ENCODE assay signal across 9 mouse cellular contexts in the genomic region with DNA sequence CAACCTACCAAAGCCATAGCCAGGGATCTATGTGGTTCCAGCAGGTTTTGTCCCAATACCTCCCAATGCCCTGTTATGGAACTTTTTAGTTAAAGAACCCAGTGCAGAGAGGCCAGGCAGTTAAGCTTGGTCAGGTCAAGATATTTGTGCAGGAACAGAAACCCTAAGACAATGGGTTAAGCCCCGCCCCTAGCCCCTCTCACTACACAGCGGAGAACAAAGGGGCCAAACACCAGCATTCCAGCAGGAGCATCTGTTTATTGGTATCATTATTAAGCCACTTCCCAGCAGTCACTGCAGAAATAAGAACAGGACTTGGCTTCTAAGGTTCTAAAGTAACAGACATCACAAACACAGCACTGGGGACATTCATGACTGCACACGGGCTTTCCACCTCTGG. TPM values are rescaled to one million over a fixed set of nuclear protein-coding genes. Genes with fewer than 3 reads are reported as not detected.
DNase-seq lines count a peak whose midpoint lies in the region; ATAC-seq and TF ChIP-seq lines count a peak whose summit lies in the region.
"Had no signal": no experiment of that assay in that cellular context is flagged by ENCODE, and none has a peak within 500 bp of the region (broad histone marks: within the 10 kb centered on the region; RNA-seq: fewer than 3 reads in every experiment).

No protein-coding gene starts in this region.

- H3K36me3 ChIP-seq in liver, adult 2 months (ENCODE audit: control insufficient read depth, insufficient read depth, low read length) = peaks cover 3% of the 10 kb centered on the region
- no peaks in the 10 kb centered on the region for H3K36me3 ChIP-seq in embryonic facial prominence, embryonic 14.5 days (ENCODE audit: control insufficient read depth, insufficient read depth, low read length)
- H3K36me3 ChIP-seq in intestine, postnatal 0 days (ENCODE audit: control insufficient read depth, insufficient read depth) = no peaks in the 10 kb centered on the region
- no peaks in the 10 kb centered on the region for H3K36me3 ChIP-seq in neural tube, embryonic 14.5 days (ENCODE audit: control insufficient read depth, insufficient read depth, low read length)

- TF ChIP-seq CTCF in liver, adult 2 months (IDR thresholded peaks at IDR 0.05; ENCODE audit: low read depth, low read length) = no peak
- TF ChIP-seq CTCF in intestine, postnatal 0 days (IDR thresholded peaks at IDR 0.05; ENCODE audit: low read depth) = no peak
- TF ChIP-seq CTCF in layer of hippocampus, adult 2 months (conservative IDR thresholded peaks at IDR 0.05) = no peak

- no peak for TF ChIP-seq POLR2A in liver, adult 2 months (IDR thresholded peaks at IDR 0.05; ENCODE audit: extremely low read depth, insufficient read depth, low read length)

- H3K27me3 ChIP-seq in liver, adult 2 months (ENCODE audit: control insufficient read depth, insufficient read depth, low read length) = no peaks in the 10 kb centered on the region
- no peaks in the 10 kb centered on the region for H3K27me3 ChIP-seq in embryonic facial prominence, embryonic 14.5 days (replicated peaks; ENCODE audit: control insufficient read depth, insufficient read depth, low read length)
- no peaks in the 10 kb centered on the region for H3K27me3 ChIP-seq in intestine, postnatal 0 days (replicated peaks; ENCODE audit: control insufficient read depth, insufficient read depth, low read length)
- no peaks in the 10 kb centered on the region for H3K27me3 ChIP-seq in neural tube, embryonic 14.5 days (ENCODE audit: control insufficient read depth, insufficient read depth, low read length)

- H3K27ac ChIP-seq in liver, adult 2 months (replicated peaks; ENCODE audit: insufficient read depth, low read depth, low read length) = peak overlapping the region; percentile 90
- 0 out of 2 replicates have a peak overlapping the region, but pooled peaks have one; percentile 9 for H3K27ac ChIP-seq in embryonic facial prominence, embryonic 14.5 days (replicated peaks; ENCODE audit: low read depth, low read length)
- H3K27ac ChIP-seq in intestine, postnatal 0 days (ENCODE audit: low read depth, low read length) = 0 out of 2 replicates have a peak overlapping the region, but pooled peaks have one; percentile 81
- peak overlapping the region; percentile 48; the same call in 1 of the 2 replicates for H3K27ac ChIP-seq in neural tube, embryonic 14.5 days (ENCODE audit: low read depth, low read length)
- H3K27ac ChIP-seq in layer of hippocampus, adult 2 months = no peak overlapping the region; the same call in 1 of the 2 replicates

- no peaks in the 10 kb centered on the region for H3K9me3 ChIP-seq in embryonic facial prominence, embryonic 14.5 days (ENCODE audit: control insufficient read depth, low read length)
- H3K9me3 ChIP-seq in intestine, postnatal 0 days (ENCODE audit: control insufficient read depth) = peaks cover 4% of the 10 kb centered on the region; the same call in 1 of the 2 replicates
- H3K9me3 ChIP-seq in neural tube, embryonic 14.5 days (ENCODE audit: control insufficient read depth, low read length) = no peaks in the 10 kb centered on the region

- no peak for DNase-seq in liver, adult 2 months (ENCODE audit: extremely low read depth, low read depth, low spot score)
- DNase-seq in liver = no peak
- DNase-seq in embryonic facial prominence, embryonic 14.5 days (ENCODE audit: low spot score) = no peak
- no peak for DNase-seq in layer of hippocampus, adult 2 months (ENCODE audit: low spot score in 2 of 2)
- no peak for DNase-seq in layer of hippocampus, adult 9-11 months
- DNase-seq: cerebellum, adult 9-11 months; gastrocnemius, postnatal 25 days had no signal

- H3K4me2 ChIP-seq in embryonic facial prominence, embryonic 14.5 days (ENCODE audit: low read depth, low read length) = peak overlapping the region; percentile 64
- no peak overlapping the region; the same call in 1 of the 2 replicates for H3K4me2 ChIP-seq in intestine, postnatal 0 days (replicated peaks; ENCODE audit: low read depth)
- H3K4me2 ChIP-seq in neural tube, embryonic 14.5 days (ENCODE audit: low read depth, low read length) = peak overlapping the region; percentile 84

- WGBS in liver, adult 2 months = 77% methylated on average over 3 of the region's 3 CpGs
- 80% methylated on average over 3 of the region's 3 CpGs for WGBS in embryonic facial prominence, embryonic 14.5 days
- 80% methylated on average over 3 of the region's 3 CpGs for WGBS in intestine, postnatal 0 days
- WGBS in neural tube, embryonic 14.5 days = 67% methylated on average over 3 of the region's 3 CpGs

- peaks cover 27% of the 10 kb centered on the region for H3K4me1 ChIP-seq in liver, adult 2 months (ENCODE audit: control insufficient read depth, insufficient read depth, low read length)
- peaks cover 7% of the 10 kb centered on the region; the same call in 1 of the 2 replicates for H3K4me1 ChIP-seq in embryonic facial prominence, embryonic 14.5 days (ENCODE audit: control insufficient read depth, insufficient read depth, low read length)
- H3K4me1 ChIP-seq in intestine, postnatal 0 days (replicated peaks; ENCODE audit: control insufficient read depth, insufficient read depth, low read length) = 0 out of 2 replicates have a peak, but pooled peaks cover 3% of the 10 kb centered on the region
- H3K4me1 ChIP-seq in neural tube, embryonic 14.5 days (ENCODE audit: control insufficient read depth, insufficient read depth, low read length) = peaks cover 5% of the 10 kb centered on the region; the same call in 1 of the 2 replicates

- H3K4me3 ChIP-seq in liver, adult 2 months (ENCODE audit: insufficient read depth, low read depth, low read length) = peak overlapping the region; percentile 31; the same call in 1 of the 2 replicates
- H3K4me3 ChIP-seq in embryonic facial prominence, embryonic 14.5 days (ENCODE audit: low read depth, low read length) = no peak overlapping the region
- H3K4me3 ChIP-seq in intestine, postnatal 0 days (ENCODE audit: low read depth, low read length) = no peak overlapping the region
- H3K4me3 ChIP-seq in neural tube, embryonic 14.5 days (ENCODE audit: low read depth, low read length) = no peak overlapping the region
- H3K4me3 ChIP-seq in layer of hippocampus, adult 2 months = no peak overlapping the region

- peaks cover 11% of the 10 kb centered on the region; the same call in 1 of the 2 replicates for H3K79me2 ChIP-seq in liver, adult 2 months (ENCODE audit: control insufficient read depth, insufficient read depth, low read length)

- ATAC-seq in embryonic facial prominence, embryonic 14.5 days (ENCODE audit: low read depth) = no peak
- ATAC-seq in intestine, postnatal 0 days = no peak
- ATAC-seq in neural tube, embryonic 14.5 days (ENCODE audit: low read depth) = no peak

- H3K9ac ChIP-seq in liver, adult 2 months (ENCODE audit: low read depth, low read length) = peak overlapping the region; percentile 54
- H3K9ac ChIP-seq in embryonic facial prominence, embryonic 14.5 days (ENCODE audit: low read depth, low read length) = no peak overlapping the region
- H3K9ac ChIP-seq in intestine, postnatal 0 days (ENCODE audit: low read depth, low read length) = no peak overlapping the region
- H3K9ac ChIP-seq in neural tube, embryonic 14.5 days (replicated peaks; ENCODE audit: low read depth, low read length) = no peak overlapping the region

RNA-seq across cellular contexts. Expression of gene Coq8a, which starts 27.4 kb away (rescaled TPM):
- total RNA-seq in liver, adult 2 months (2014; rRNA removed) = 137 and 197 TPM in 2 replicates
- 387 and 444 TPM in 2 replicates for polyA plus RNA-seq in liver, adult 2 months (2012; rRNA removed)
- 15.8 and 24.7 TPM in 2 replicates for polyA plus RNA-seq in embryonic facial prominence, embryonic 14.5 days (2014; fragmentation: Nextera tagmentation; extraction: Ambion mirVana)
- 28.6 and 29.7 TPM in 2 replicates for polyA plus RNA-seq in intestine, postnatal 0 days (2015; fragmentation: Nextera tagmentation; extraction: Ambion mirVana)
- 3.1 and 3.3 TPM in 2 replicates for polyA plus RNA-seq in neural tube, embryonic 14.5 days (2014; fragmentation: Nextera tagmentation; extraction: Ambion mirVana)
- total RNA-seq in layer of hippocampus, adult 2 months (2021) = 10 to 100 TPM; 56.1 to 65.6 TPM

RNA-seq across cellular contexts. Expression of gene Psen2, which starts 36.5 kb away (rescaled TPM):
- total RNA-seq in liver, adult 2 months (2014; rRNA removed) = 247 and 256 TPM in 2 replicates
- polyA plus RNA-seq in liver, adult 2 months (2012; rRNA removed) = 711 and 783 TPM in 2 replicates
- polyA plus RNA-seq in embryonic facial prominence, embryonic 14.5 days (2014; fragmentation: Nextera tagmentation; extraction: Ambion mirVana) = 18.8 and 19.6 TPM in 2 replicates
- 12.3 and 14.8 TPM in 2 replicates for polyA plus RNA-seq in intestine, postnatal 0 days (2015; fragmentation: Nextera tagmentation; extraction: Ambion mirVana)
- polyA plus RNA-seq in neural tube, embryonic 14.5 days (2014; fragmentation: Nextera tagmentation; extraction: Ambion mirVana) = 14.1 and 16.3 TPM in 2 replicates
- 10 to 100 TPM; 17.2 to 22.2 TPM for total RNA-seq in layer of hippocampus, adult 2 months (2021)

Comparison
In these comparisons a context has a peak if more than half of its experiments do, and no peak if none do; other contexts are left out.
1. RNA of gene Coq8a, which starts 27.4 kb away (polyA plus RNA-seq): 387 to 444 TPM in liver, adult 2 months; 28.6 to 29.7 TPM in intestine, postnatal 0 days, 15.8 to 24.7 TPM in embryonic facial prominence, embryonic 14.5 days and 3.1 to 3.3 TPM in neural tube, embryonic 14.5 days; every median in the first group is over 10 times any median in the second.
2. RNA of gene Psen2, which starts 36.5 kb away (polyA plus RNA-seq): 711 to 783 TPM in liver, adult 2 months; 18.8 to 19.6 TPM in embryonic facial prominence, embryonic 14.5 days, 14.1 to 16.3 TPM in neural tube, embryonic 14.5 days and 12.3 to 14.8 TPM in intestine, postnatal 0 days; every median in the first group is over 10 times any median in the second.